Mouse (Mus musculus): ENCODE results near the gene Mob2.

Gene Mob2

GRCm38 (mm10) chr7:142060931-142061565, at the start of gene Mob2:
Gene Mob2 (minus strand): TSS chr7:142061065.
- peak; percentile 96 for DNase-seq

- no peak for DNase-seq
These were observed 43.9 kb upstream of the Mob2 start for GRCm38 (mm10) chr7:142104747-142105146.

- DNase-seq = peak; percentile 88
These were observed 36.9 kb upstream of the Mob2 start for GRCm38 (mm10) chr7:142097776-142098175.

GRCm38 (mm10) chr7:142096701-142097100, 35.8 kb upstream of the Mob2 start:
- DNase-seq = no peak

GRCm38 (mm10) chr7:142095183-142095931, 34.5 kb upstream of the Mob2 start, which contains the start of gene Dusp8:
Gene Dusp8 (minus strand): TSS chr7:142095843.
- DNase-seq = peak; percentile 93

- DNase-seq = peak; percentile 51
These were observed 33.7 kb upstream of the Mob2 start for GRCm38 (mm10) chr7:142094301-142095143.

GRCm38 (mm10) chr7:142093696-142094240, 32.9 kb upstream of the Mob2 start:
- DNase-seq = no peak

GRCm38 (mm10) chr7:142092991-142093390, 32.1 kb upstream of the Mob2 start:
- no peak for DNase-seq

GRCm38 (mm10) chr7:142091848-142092247, 31.0 kb upstream of the Mob2 start:
- DNase-seq = peak; percentile 35

GRCm38 (mm10) chr7:142089648-142090447, 29.0 kb upstream of the Mob2 start:
- no peak for DNase-seq

- peak; percentile 87 for DNase-seq
These were observed 28.0 kb upstream of the Mob2 start for GRCm38 (mm10) chr7:142088886-142089285.

- no peak for DNase-seq
These were observed 26.3 kb upstream of the Mob2 start for GRCm38 (mm10) chr7:142087069-142087652.

GRCm38 (mm10) chr7:142086159-142086905, 25.5 kb upstream of the Mob2 start:
- DNase-seq = no peak

- DNase-seq = no peak
These were observed 24.0 kb upstream of the Mob2 start for GRCm38 (mm10) chr7:142084820-142085219.

GRCm38 (mm10) chr7:142084395-142084794, 23.5 kb upstream of the Mob2 start:
- DNase-seq = no peak

GRCm38 (mm10) chr7:142083588-142084317, 22.9 kb upstream of the Mob2 start:
- no peak for DNase-seq

GRCm38 (mm10) chr7:142082607-142083006, 21.7 kb upstream of the Mob2 start:
- no peak for DNase-seq

- DNase-seq = no peak
These were observed 21.3 kb upstream of the Mob2 start for GRCm38 (mm10) chr7:142082179-142082578.

- no peak for DNase-seq
These were observed 20.9 kb upstream of the Mob2 start for GRCm38 (mm10) chr7:142081736-142082135.

- no peak for DNase-seq
These were observed 20.0 kb upstream of the Mob2 start for GRCm38 (mm10) chr7:142080876-142081275.

All from embryo, embryonic 11 days (tissue).